Mouse (Mus musculus) heart, embryonic 14.5 days (tissue): Measurements from ENCODE around the gene Arhgap24. TPM values are rescaled to one million over a fixed set of nuclear protein-coding genes. Genes with fewer than 3 reads are reported as not detected.

Experiments
- ATAC-seq: fragments of 200-750 bp; cut with Nextera tagmentation; 2 replicates; pipeline ENCODE4 v1.8.0; 2017; ENCODE audit warnings: low read depth, moderate TSS enrichment; ENCODE audit not compliant: insufficient number of reproducible peaks, insufficient read depth, low FRiP score
- H3K27ac ChIP-seq, 2 experiments: fragments of 200-500 bp in 1 of 2; fragments of 300-500 bp in 1 of 2; sonication (generic) in 1 of 2; replicated peaks in 1 of 2; 2 replicates each; pipeline ENCODE4 v1.5.1; 2012 to 2014; ENCODE audit warnings: low read depth in 2 of 2, low read length in 2 of 2, control low read depth in 1 of 2, mild to moderate bottlenecking in 1 of 2, mixed read lengths in 1 of 2; ENCODE audit not compliant: control insufficient read depth in 1 of 2, insufficient read depth in 1 of 2
- H3K27me3 ChIP-seq: fragments of 300-500 bp; sonication (generic); 2 replicates; pipeline ENCODE4 v1.6.1; 2014; ENCODE audit warnings: mild to moderate bottlenecking, low read length, control low read depth; ENCODE audit not compliant: control insufficient read depth, insufficient read depth
- H3K36me3 ChIP-seq: fragments of 300-500 bp; sonication (generic); 2 replicates; pipeline ENCODE4 v1.6.1; 2014; ENCODE audit warnings: mild to moderate bottlenecking, control low read depth, low read length, mixed read lengths; ENCODE audit not compliant: control insufficient read depth, insufficient read depth
- H3K4me1 ChIP-seq, 2 experiments: fragments of 200-500 bp in 1 of 2; fragments of 300-500 bp in 1 of 2; sonication (generic) in 1 of 2; 2 replicates each; pipeline ENCODE4 v1.6.1; 2012 to 2014; ENCODE audit warnings: low read length in 2 of 2, control low read depth in 1 of 2, mixed read lengths in 1 of 2; ENCODE audit not compliant: control insufficient read depth in 2 of 2, insufficient read depth in 2 of 2
- H3K4me2 ChIP-seq: fragments of 300-500 bp; sonication (generic); 2 replicates; pipeline ENCODE4 v1.6.1; 2014; ENCODE audit warnings: mild to moderate bottlenecking, low read length
- H3K4me3 ChIP-seq, 2 experiments: fragments of 200-500 bp in 1 of 2; fragments of 300-500 bp in 1 of 2; sonication (generic) in 1 of 2; 2 replicates each; pipeline ENCODE4 v1.5.1; 2012 to 2014; ENCODE audit warnings: low read length in 2 of 2, mild to moderate bottlenecking in 2 of 2, control low read depth in 1 of 2, low read depth in 1 of 2, moderate library complexity in 1 of 2; ENCODE audit not compliant: control insufficient read depth in 1 of 2, insufficient read depth in 1 of 2
- H3K9ac ChIP-seq: fragments of 300-500 bp; sonication (generic); 2 replicates; pipeline ENCODE4 v1.6.1; 2014; ENCODE audit warnings: mild to moderate bottlenecking, low read length
- H3K9me3 ChIP-seq: fragments of 300-500 bp; sonication (generic); 2 replicates; pipeline ENCODE4 v1.6.1; 2016; ENCODE audit warnings: low read length, control low read depth; ENCODE audit not compliant: control insufficient read depth
- WGBS: fragments of 180-500 bp; shearing (Covaris S2); extraction: QIAGEN DNeasy Blood & Tissue Kit; methylation state at CpG from one replicate; pipeline ENCODE4 v1.1.7; 2014; 5-methylcytosine and 5-hydroxymethylcytosine counted together
- polyA plus RNA-seq: library from polyadenylated mRNA; unstranded; fragments of >200 nt; fragmentation: Nextera tagmentation; extraction: Ambion mirVana; gene quantifications from 2 replicates; pipeline ENCODE4 v1.2.1, GENCODE M21; 2014

Gene Arhgap24
- polyA plus RNA-seq, 1 experiment from 2014 or later = 14.7 TPM

DNA sequence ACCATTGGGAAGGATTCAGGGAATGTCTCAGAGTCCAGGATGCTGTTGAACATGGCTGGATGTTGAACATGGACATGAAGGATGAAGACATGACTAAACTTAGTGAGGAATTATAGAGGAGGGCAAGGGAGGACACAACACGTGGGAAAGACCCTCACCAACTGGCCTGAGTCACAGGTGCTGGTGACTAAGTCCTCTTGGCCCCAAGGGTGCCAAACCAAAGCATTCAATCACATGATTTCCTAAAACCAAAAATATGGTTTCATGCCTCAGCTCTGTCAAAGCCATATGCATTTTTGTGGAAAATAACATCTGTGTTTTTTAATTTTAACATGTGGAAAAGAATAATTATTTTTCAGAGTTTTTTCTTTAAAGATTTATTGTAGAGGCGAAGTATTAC, 22.7 kb downstream of the Arhgap24 start:
- Histone ChIP-seq H3K27ac (no peak overlapping the region), H3K4me1 (peaks cover 0 to 3% of the 10 kb centered on the region in 2 experiments; a peak in 1 of 4 replicates), H3K9me3 (no peaks in the 10 kb centered on the region), H3K27me3 (no peaks in the 10 kb centered on the region), H3K4me3 (no peak overlapping the region), H3K4me2 (no peak overlapping the region), H3K9ac (no peak overlapping the region), H3K36me3 (no peaks in the 10 kb centered on the region)
- 80% methylated on average over 2 of the region's 2 CpGs for WGBS
- ATAC-seq = no peak

DNA sequence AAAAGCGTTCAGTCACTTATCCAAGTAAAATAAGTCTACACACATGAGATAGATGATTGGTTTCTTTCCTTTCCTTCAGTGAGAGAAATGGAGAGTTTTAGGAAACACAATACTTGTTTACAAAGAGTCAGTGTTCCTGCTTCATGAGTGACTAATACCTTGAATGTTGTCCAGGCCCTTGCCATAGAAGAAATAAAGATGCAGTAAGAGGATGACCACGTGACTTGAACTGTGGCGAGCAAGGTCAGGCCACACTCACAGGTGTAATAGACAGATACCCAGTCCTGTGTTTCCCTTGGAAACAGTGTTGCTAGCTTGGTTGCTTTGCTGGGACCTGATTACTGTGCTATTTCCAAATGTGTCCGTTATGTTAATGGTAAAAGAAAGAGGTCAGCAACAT, 23.4 kb downstream of the Arhgap24 start:
- ATAC-seq = no peak
- WGBS = 75% methylated on average over 4 of the region's 4 CpGs
- Histone ChIP-seq H3K27ac (no peak overlapping the region), H3K4me2 (no peak overlapping the region), H3K9ac (no peak overlapping the region), H3K36me3 (no peaks in the 10 kb centered on the region), H3K4me1 (peaks cover 0 to 3% of the 10 kb centered on the region in 2 experiments; a peak in 1 of 4 replicates), H3K9me3 (no peaks in the 10 kb centered on the region), H3K4me3 (no peak overlapping the region), H3K27me3 (no peaks in the 10 kb centered on the region)

DNA sequence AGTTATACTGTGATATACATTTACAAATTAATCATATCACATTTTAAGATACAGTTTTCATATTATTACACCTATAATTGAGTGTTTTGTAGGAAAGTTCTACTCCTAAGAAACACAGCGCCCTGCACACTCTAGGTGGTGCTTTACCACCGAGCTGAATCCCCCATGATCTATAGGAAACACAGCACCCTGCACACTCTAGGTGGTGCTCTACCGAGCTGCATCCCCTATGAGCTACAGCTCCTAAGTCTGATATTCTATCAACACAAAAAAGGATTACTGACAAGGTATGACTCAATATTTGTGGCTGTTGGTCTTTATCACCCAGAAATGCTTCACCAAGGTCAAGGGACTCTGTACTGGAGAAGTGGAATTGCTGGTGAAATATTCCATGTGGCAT, 27.0 kb downstream of the Arhgap24 start:
- no peak overlapping the region for H3K4me2 ChIP-seq
- no peaks in the 10 kb centered on the region for H3K4me1 ChIP-seq
- 53% methylated on average over 3 of the region's 3 CpGs for WGBS
- ATAC-seq = no peak
- H3K27ac ChIP-seq = no peak overlapping the region
- H3K36me3 ChIP-seq = no peaks in the 10 kb centered on the region
- no peak overlapping the region for H3K9ac ChIP-seq
- H3K9me3 ChIP-seq = no peaks in the 10 kb centered on the region
- H3K27me3 ChIP-seq = no peaks in the 10 kb centered on the region
- H3K4me3 ChIP-seq = no peak overlapping the region

DNA sequence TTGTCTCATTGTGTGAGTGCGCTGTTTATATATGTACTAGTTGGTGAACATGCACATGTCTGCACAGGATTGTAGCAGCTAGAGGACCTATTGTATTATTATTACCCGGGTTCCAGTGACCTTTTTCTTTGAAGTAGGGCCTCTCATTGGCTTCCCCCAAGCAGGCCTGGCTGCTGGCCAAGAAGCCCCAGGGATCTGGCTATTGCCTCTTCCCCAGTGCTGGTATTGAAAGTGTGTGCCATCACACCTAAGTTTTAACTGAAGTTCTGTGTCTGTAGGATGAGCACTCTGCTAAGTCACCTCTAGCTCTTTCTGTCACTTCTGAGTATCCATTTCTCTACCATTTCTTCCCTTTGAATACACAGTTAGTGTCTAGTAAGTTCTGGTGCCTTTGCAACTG, 28.2 kb downstream of the Arhgap24 start:
- H3K27ac ChIP-seq = no peak overlapping the region
- ATAC-seq = no peak

DNA sequence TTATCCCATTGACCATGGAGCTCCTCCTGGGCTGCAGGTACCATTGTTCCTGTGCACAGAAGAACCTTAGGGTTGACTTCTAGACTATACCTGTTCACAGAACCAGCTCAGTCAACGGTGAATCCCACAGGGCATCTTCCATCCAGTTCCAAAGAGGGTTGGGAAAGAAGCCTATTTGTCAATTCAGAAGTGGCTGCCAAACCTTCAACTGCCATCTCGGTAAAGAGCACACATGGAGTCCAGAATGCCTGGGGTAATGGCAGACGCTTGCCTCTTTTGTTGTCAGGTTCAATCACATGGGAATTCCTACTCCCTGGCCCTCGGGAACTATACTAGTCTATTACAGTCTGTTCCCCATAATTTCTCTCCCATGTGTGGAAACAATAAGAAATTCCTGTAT, 30.5 kb downstream of the Arhgap24 start:
- H3K27me3 ChIP-seq = no peaks in the 10 kb centered on the region
- H3K9ac ChIP-seq = no peak overlapping the region
- no peak overlapping the region for H3K4me3 ChIP-seq
- no peaks in the 10 kb centered on the region for H3K9me3 ChIP-seq
- no peaks in the 10 kb centered on the region for H3K4me1 ChIP-seq
- 74% methylated on average over 4 of the region's 4 CpGs for WGBS
- H3K4me2 ChIP-seq = no peak overlapping the region
- H3K27ac ChIP-seq = no peak overlapping the region
- no peak for ATAC-seq
- no peaks in the 10 kb centered on the region for H3K36me3 ChIP-seq

More for the DNA sequence above, 28.2 kb downstream of the Arhgap24 start:
- H3K4me1 ChIP-seq = no peaks in the 10 kb centered on the region
- H3K27me3 ChIP-seq = no peaks in the 10 kb centered on the region
- WGBS = 64% methylated on average over 2 of the region's 2 CpGs
- H3K36me3 ChIP-seq = no peaks in the 10 kb centered on the region
- H3K4me2 ChIP-seq = no peak overlapping the region
- H3K9me3 ChIP-seq = no peaks in the 10 kb centered on the region
- H3K4me3 ChIP-seq = no peak overlapping the region
- no peak overlapping the region for H3K9ac ChIP-seq

DNA sequence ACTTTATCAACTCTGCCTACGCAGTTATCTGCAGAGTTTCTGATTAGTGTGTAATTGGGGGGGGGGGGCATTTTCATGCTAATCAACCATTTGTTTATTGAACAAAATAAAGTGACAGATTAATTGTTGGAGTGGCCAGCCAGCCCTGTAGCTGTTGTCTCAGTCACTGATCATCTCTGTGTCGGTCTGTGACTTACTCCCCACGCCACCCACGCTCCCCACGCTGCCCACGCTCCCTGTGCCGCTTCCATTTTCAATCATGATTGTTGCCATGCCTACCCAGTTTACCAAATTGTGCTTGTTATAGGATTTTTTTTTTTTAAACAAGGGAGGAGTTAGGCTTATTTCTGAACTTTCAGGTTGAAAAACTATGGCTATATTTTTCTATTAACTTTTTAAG, 34.3 kb downstream of the Arhgap24 start:
- H3K27me3 ChIP-seq = no peaks in the 10 kb centered on the region
- no peak overlapping the region for H3K9ac ChIP-seq
- H3K4me1 ChIP-seq = no peaks in the 10 kb centered on the region
- no peak overlapping the region for H3K4me3 ChIP-seq
- no peak overlapping the region for H3K27ac ChIP-seq
- no peaks in the 10 kb centered on the region for H3K36me3 ChIP-seq
- WGBS = 71% methylated on average over 7 of the region's 7 CpGs
- H3K4me2 ChIP-seq = no peak overlapping the region
- no peaks in the 10 kb centered on the region for H3K9me3 ChIP-seq
- no peak for ATAC-seq

DNA sequence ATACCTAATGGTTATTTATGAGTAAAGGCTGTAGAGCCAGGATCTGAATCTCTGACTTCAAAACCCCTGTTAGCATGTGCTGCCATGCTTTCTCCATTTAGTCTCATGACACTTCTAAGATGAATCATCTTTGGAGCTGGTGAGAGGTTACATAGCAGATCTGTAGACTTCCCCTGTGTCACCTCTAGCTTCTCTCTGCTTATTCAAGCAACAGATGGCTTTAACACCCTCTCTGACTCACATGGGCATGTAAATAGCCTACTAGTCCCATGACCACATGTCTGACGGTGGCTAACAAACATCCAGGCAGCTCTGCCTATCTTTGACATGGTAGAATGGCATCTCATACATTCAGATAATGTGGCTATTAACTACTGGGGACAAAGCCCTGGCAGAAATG, 39.3 kb downstream of the Arhgap24 start:
- H3K9ac ChIP-seq = no peak overlapping the region
- no peak for ATAC-seq
- H3K4me3 ChIP-seq = no peak overlapping the region
- WGBS = 25% methylated on average over 1 of the region's 1 CpGs
- H3K36me3 ChIP-seq = no peaks in the 10 kb centered on the region
- no peak overlapping the region for H3K27ac ChIP-seq
- H3K9me3 ChIP-seq = no peaks in the 10 kb centered on the region
- no peaks in the 10 kb centered on the region for H3K4me1 ChIP-seq
- no peak overlapping the region for H3K4me2 ChIP-seq
- H3K27me3 ChIP-seq = no peaks in the 10 kb centered on the region

DNA sequence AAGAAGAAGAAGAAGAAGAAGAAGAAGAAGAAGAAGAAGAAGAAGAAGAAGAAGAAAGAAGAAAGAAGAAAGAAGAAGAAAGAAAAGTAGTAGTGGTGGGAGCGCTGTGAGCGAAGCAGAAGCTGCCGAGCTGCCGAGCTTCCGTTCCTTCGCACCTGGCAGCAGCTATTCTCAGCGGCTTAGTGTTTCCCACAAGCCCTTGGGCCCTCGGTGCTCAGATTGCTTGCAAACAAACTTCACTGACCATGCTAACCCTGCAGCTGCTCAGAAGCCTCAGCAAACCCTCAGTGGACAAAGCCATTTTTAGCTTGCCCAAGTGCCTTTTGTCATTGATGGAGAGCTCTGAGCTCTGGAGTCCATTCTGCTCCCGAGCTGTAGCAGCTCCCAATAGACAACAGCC, 54.1 kb downstream of the Arhgap24 start:
- no peaks in the 10 kb centered on the region for H3K9me3 ChIP-seq
- H3K9ac ChIP-seq = no peak overlapping the region
- ATAC-seq = no peak
- WGBS = 45% methylated on average over 9 of the region's 9 CpGs
- no peaks in the 10 kb centered on the region for H3K4me1 ChIP-seq
- H3K27ac ChIP-seq = no peak overlapping the region
- 0 out of 2 replicates have a peak overlapping the region, but pooled peaks have one; percentile 6 for H3K4me2 ChIP-seq
- no peaks in the 10 kb centered on the region for H3K27me3 ChIP-seq
- no peak overlapping the region for H3K4me3 ChIP-seq
- no peaks in the 10 kb centered on the region for H3K36me3 ChIP-seq
